Mouse (Mus musculus) limb, embryonic 14.5 days (tissue): ENCODE measurements around the gene Cbarp. TPM values are rescaled to one million over a fixed set of nuclear protein-coding genes. Genes with fewer than 3 reads are reported as not detected.

ENCODE experiments used
- ATAC-seq: fragments of 200-750 bp; cut with Nextera tagmentation; 2 replicates; pipeline ENCODE4 v1.8.0; 2017; ENCODE audit warnings: low read depth, moderate number of reproducible peaks, moderate TSS enrichment; ENCODE audit not compliant: low FRiP score
- DNase-seq: peaks from one replicate; pipeline ENCODE4 v3.0.0-alpha.2; 2015; ENCODE audit warnings: low spot score
- H3K27ac ChIP-seq: fragments of 300-500 bp; sonication (generic); replicated peaks from 2 replicates; pipeline ENCODE4 v1.5.1; 2014; ENCODE audit warnings: low read depth, mild to moderate bottlenecking, low read length, moderate library complexity, mixed read lengths
- H3K27me3 ChIP-seq: fragments of 300-500 bp; sonication (generic); 2 replicates; pipeline ENCODE4 v1.6.1; 2014; ENCODE audit warnings: low read length, mixed read lengths; ENCODE audit not compliant: control insufficient read depth, insufficient read depth
- H3K36me3 ChIP-seq: fragments of 300-500 bp; sonication (generic); 2 replicates; pipeline ENCODE4 v1.6.1; 2014; ENCODE audit warnings: mild to moderate bottlenecking, low read length, moderate library complexity, mixed read lengths; ENCODE audit not compliant: control insufficient read depth, insufficient read depth
- H3K4me1 ChIP-seq: fragments of 300-500 bp; sonication (generic); 2 replicates; pipeline ENCODE4 v1.6.1; 2014; ENCODE audit warnings: antibody characterized with exemption, low read length, mixed read lengths; ENCODE audit not compliant: control insufficient read depth, insufficient read depth
- H3K4me2 ChIP-seq: fragments of 300-500 bp; sonication (generic); replicated peaks from 2 replicates; pipeline ENCODE4 v1.6.1; 2014; ENCODE audit warnings: low read depth, mild to moderate bottlenecking, low read length, moderate library complexity; ENCODE audit not compliant: severe bottlenecking
- H3K4me3 ChIP-seq: fragments of 300-500 bp; sonication (generic); replicated peaks from 2 replicates; pipeline ENCODE4 v1.5.1; 2014; ENCODE audit warnings: low read length
- H3K9ac ChIP-seq: fragments of 300-500 bp; sonication (generic); 2 replicates; pipeline ENCODE4 v1.6.1; 2014; ENCODE audit warnings: mild to moderate bottlenecking, low read depth, low read length, moderate library complexity; ENCODE audit not compliant: severe bottlenecking
- H3K9me3 ChIP-seq: fragments of 300-500 bp; sonication (generic); 2 replicates; pipeline ENCODE4 v1.6.1; 2016; ENCODE audit warnings: low read length; ENCODE audit not compliant: control insufficient read depth
- POLR2A ChIP-seq: fragments of 200-500 bp; IDR thresholded peaks from 2 replicates; pipeline ENCODE4 v1.8.0; 2012; ENCODE audit warnings: inconsistent platforms, mild to moderate bottlenecking, moderate library complexity, borderline replicate concordance; ENCODE audit not compliant: insufficient read depth, insufficient read length; ENCODE audit errors: extremely low read depth
- WGBS: fragments of 180-500 bp; shearing (Covaris S2); extraction: QIAGEN DNeasy Blood & Tissue Kit; methylation state at CpG from one replicate; pipeline ENCODE4 v1.1.7; 2014; 5-methylcytosine and 5-hydroxymethylcytosine counted together
- polyA plus RNA-seq, 2 experiments: library from polyadenylated mRNA; depleted of rRNA in 1 of 2; stranded (reverse) in 1 of 2; unstranded in 1 of 2; fragments of >200 nt; fragmentation: Nextera tagmentation in 1 of 2; extraction: Ambion mirVana in 1 of 2; gene quantifications; 2 replicates each; pipeline versions ENCODE4 v1.2.1 to v1.2.3; 2012 to 2014

Gene Cbarp
- polyA plus RNA-seq, 2 experiments = 9.3 to 28.9 TPM

DNA sequence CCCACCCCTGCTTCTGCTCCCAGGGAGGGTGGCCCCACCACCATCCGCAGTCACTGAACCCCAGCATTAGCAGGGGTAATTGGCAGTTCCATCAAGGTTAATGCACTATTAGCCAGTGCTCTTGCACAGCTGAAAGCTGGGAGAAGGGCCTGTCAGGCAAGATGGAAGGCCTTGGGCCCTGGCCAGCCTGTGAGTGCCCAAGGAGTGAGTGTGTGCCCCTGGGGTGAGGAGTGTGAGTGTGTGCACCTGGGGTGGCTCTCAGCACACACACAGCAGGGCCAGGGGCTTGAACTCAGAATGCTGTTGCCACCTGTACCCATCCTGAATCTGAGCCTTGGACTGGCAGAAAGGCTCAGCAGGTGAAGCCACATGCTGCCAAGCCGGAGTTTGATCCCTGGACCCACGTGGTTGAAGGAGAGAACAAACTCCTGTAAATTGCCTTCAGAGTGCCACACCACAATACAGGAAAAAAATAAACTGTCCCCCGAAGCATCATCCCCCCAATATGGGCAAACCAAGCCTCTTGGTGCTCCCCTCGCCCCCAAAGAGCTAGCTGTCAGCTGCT is 35.7 kb upstream of the Cbarp start:
- TF ChIP-seq POLR2A = no peak
- DNase-seq (no peak), ATAC-seq (no peak)
- Histone ChIP-seq H3K4me2 (no peak overlapping the region), H3K4me1 (peaks cover 19% of the 10 kb centered on the region), H3K4me3 (no peak overlapping the region), H3K9me3 (no peaks in the 10 kb centered on the region), H3K9ac (no peak overlapping the region), H3K27me3 (no peaks in the 10 kb centered on the region), H3K27ac (no peak overlapping the region), H3K36me3 (peaks cover 9% of the 10 kb centered on the region)
- 82% methylated on average over 5 of the region's 5 CpGs for WGBS

DNA sequence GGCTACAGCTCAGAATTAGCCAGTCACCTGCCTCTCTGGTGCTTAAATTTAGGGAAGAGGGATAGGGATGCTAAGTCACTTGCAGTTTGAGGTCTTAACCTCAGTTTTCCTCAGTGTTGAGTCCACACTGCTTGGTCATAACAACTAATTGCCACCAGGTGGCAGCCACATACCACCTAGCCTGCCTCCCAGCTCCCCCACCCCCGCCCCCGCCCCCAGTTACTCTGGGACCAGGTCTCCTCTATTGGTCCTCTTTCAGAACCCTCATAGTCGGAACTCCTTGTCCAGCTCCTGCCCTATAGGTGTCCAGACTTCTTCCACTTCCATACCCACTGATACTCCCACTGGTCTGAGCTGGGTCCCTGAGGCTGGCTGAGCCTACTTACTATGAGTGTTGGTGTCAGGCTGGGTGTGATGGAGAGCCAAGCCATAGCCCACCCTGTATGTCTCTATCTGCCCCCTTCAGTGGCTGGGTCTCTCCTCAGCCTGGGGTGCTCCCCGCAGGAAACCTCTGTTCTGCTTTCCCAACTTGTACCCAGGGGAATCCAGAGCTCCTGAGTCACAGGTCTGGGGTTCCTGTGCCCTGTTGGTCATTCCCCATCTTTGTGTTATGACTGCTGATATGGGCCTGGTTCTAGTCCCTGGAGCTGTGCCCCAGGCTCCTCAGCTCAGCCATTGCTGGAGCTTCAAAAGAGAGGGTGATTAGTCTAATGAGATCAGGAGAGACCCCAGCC is 35.1 kb upstream of the Cbarp start:
- no peak overlapping the region for H3K4me2 ChIP-seq
- peak; percentile 63 for DNase-seq
- H3K9ac ChIP-seq = no peak overlapping the region
- no peak overlapping the region for H3K27ac ChIP-seq
- 30% methylated on average over 4 of the region's 4 CpGs for WGBS
- H3K9me3 ChIP-seq = no peaks in the 10 kb centered on the region
- ATAC-seq = 0 out of 2 replicates have a peak, but pooled peaks have one; percentile 3
- H3K27me3 ChIP-seq = no peaks in the 10 kb centered on the region
- no peak overlapping the region for H3K4me3 ChIP-seq
- no peak for TF ChIP-seq POLR2A
- H3K36me3 ChIP-seq = peaks cover 15% of the 10 kb centered on the region
- peaks cover 13% of the 10 kb centered on the region for H3K4me1 ChIP-seq

- Histone ChIP-seq H3K9me3 (no peaks in the 10 kb centered on the region), H3K27me3 (no peaks in the 10 kb centered on the region), H3K4me3 (no peak overlapping the region), H3K27ac (no peak overlapping the region), H3K4me2 (no peak overlapping the region), H3K4me1 (peaks cover 6% of the 10 kb centered on the region; the same call in 1 of the 2 replicates), H3K9ac (no peak overlapping the region), H3K36me3 (peaks cover 25% of the 10 kb centered on the region)
- WGBS = 50% methylated on average over 2 of the region's 2 CpGs
- ATAC-seq (no peak), DNase-seq (no peak)
- TF ChIP-seq POLR2A = no peak
Observed at GRCm38 (mm10) chr10:80174705-80175104, 34.1 kb upstream of the Cbarp start.

GRCm38 (mm10) chr10:80173955-80174640 is 33.5 kb upstream of the Cbarp start:
- Histone ChIP-seq H3K27ac (no peak overlapping the region), H3K4me3 (no peak overlapping the region), H3K4me2 (no peak overlapping the region), H3K9ac (no peak overlapping the region), H3K36me3 (peaks cover 28% of the 10 kb centered on the region), H3K9me3 (no peaks in the 10 kb centered on the region), H3K4me1 (peaks cover 9% of the 10 kb centered on the region; the same call in 1 of the 2 replicates), H3K27me3 (no peaks in the 10 kb centered on the region)
- ATAC-seq = no peak
- DNase-seq = no peak
- TF ChIP-seq POLR2A = no peak
- WGBS = 82% methylated on average over 10 of the region's 10 CpGs

DNA sequence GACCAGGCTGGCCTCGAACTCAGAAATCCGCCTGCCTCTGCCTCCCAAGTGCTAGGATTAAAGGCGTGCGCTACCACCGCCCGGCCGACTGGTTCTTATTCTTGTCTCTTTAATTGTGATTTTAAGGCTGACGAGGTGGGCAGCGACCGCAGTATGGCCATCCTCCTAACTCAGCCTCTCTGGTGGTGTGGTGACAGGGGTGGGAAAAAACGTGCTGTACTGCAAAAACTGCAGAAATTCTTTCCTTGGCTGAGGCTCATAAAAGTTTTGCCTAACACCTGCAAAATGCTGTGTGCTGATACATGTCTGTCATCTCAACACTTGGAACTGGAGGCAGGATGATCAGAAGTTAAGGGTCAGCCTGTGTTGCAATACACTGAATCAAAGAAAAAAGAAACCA is 32.7 kb upstream of the Cbarp start:
- Histone ChIP-seq H3K9me3 (no peaks in the 10 kb centered on the region), H3K9ac (peak overlapping the region; percentile 56), H3K4me1 (peaks cover 15% of the 10 kb centered on the region), H3K4me3 (peak overlapping the region; percentile 52), H3K36me3 (peaks cover 28% of the 10 kb centered on the region), H3K4me2 (peak overlapping the region; percentile 63), H3K27me3 (no peaks in the 10 kb centered on the region), H3K27ac (peak overlapping the region; percentile 46; the same call in 1 of the 2 replicates)
- no peak for TF ChIP-seq POLR2A
- DNase-seq (no peak), ATAC-seq (no peak)
- 13% methylated on average over 11 of the region's 11 CpGs for WGBS
